Mouse (Mus musculus): ENCODE data around the gene Fcrl6.

Gene Fcrl6

GRCm38 (mm10) chr1:172548501-172548900, 53.9 kb downstream of the Fcrl6 start:
- DNase-seq (ENCODE audit: low spot score in 2 of 2) = no peak
